Mouse (Mus musculus) Patski (cell line): ENCODE measurements around the gene Cdr2. TPM values are rescaled to one million over a fixed set of nuclear protein-coding genes. Genes with fewer than 3 reads are reported as not detected.

Experiments used
- ATAC-seq: fragments of 100-300 bp; one replicate; pipeline ENCODE4 v1.8.0; 2021
- CTCF ChIA-PET: fragments of 350-600 bp; sonication (Branson Sonifier 250); formaldehyde crosslinking; loops from one replicate; lab custom pipeline; 2022; ENCODE audit warnings: inconsistent platforms; lab: Charles Lee
- POLR2A ChIA-PET: fragments of 350-600 bp; sonication (Branson Sonifier 250); formaldehyde crosslinking; loops from one replicate; lab custom pipeline; 2022; ENCODE audit warnings: antibody characterized with exemption, inconsistent platforms; lab: Charles Lee
- DNase-seq: peaks from one replicate; pipeline ENCODE4 v3.0.0-alpha.2; 2011; ENCODE audit warnings: low read depth, low spot score
- H3K27me3 ChIP-seq: fragments of 371-371 bp; one replicate; pipeline ENCODE4 v1.5.1; 2021
- CTCF ChIP-seq: fragments of 100-300 bp; IDR thresholded peaks from one replicate; pipeline ENCODE4 v1.5.1; 2021
- in situ Hi-C: fragments of 300-500 bp; cut with MboI; formaldehyde crosslinking; loops from 3 replicates; pipeline ENCODE4 v1.11.1; 2018; ENCODE audit warnings: low pct_unique_long_range_greater_than_20kb, mixed read lengths
- polyA plus RNA-seq: library from polyadenylated mRNA; unstranded; gene quantifications from one replicate; pipeline ENCODE4 v1.2.3, GENCODE M21; 2021

Gene Cdr2
- polyA plus RNA-seq, 1 experiment from 2014 or later, result 39.9 TPM

DNA sequence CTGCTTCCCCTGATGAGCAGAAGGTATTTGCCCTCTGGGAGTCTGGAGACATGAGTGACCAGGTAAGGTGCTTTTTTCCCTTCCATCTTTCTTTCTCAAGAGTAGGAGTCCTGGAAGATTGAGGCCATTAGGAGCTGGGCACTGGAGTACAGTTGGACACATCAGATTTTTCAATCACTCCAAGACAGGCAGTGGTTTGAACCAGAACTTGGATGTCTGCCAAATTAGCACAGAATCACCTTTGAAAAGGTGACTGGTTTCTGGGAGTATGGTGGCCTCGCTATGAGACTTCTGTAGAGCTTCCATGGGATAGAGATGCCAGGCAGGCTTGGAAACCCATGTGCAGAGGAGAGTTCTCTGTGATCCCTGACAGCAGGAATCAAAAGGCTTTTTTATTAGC, 39.6 kb downstream of the Cdr2 start:
- in situ Hi-C loops, result no loop called here
- no peak for DNase-seq
- POLR2A ChIA-PET, result no interaction called here
- ATAC-seq, result no peak
- CTCF ChIA-PET, result interaction anchor here (0.7 to 1.8 kb wide), 3 partner anchors 12 to 15 kb away, joined by 3 to 5 read pairs (median 4); no protein-coding TSS in a partner anchor
- TF ChIP-seq CTCF, result no peak
- H3K27me3 ChIP-seq, result no peaks in the 10 kb centered on the region

DNA sequence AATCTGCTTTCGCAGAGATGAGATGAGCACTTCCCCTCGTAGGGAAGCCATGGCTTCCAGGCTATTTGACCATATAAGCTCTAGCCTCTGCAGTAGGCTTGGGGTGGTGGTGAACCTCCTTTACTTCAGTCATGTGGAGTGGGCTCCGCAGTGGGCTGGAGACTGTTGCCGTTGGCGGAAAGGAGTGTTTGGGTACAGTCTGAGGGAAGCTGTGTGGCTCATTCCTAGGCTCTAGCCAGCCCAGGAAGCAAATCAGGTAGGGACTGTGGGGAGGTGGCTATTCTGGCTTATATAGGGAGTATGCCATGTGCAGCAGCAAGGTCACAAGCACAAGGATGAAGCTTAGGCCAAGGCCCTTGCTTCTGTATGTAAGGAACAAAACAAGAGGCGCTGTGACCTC, 40.9 kb downstream of the Cdr2 start:
- CTCF ChIA-PET, result no interaction called here
- in situ Hi-C loops, result no loop called here
- ATAC-seq (no peak), DNase-seq (no peak)
- no peaks in the 10 kb centered on the region for H3K27me3 ChIP-seq
- TF ChIP-seq CTCF, result no peak
- POLR2A ChIA-PET, result interaction anchor here (0.5 kb wide), 1 partner anchor 191 kb away, joined by 5 read pairs; no protein-coding TSS in a partner anchor

- DNase-seq (no peak), ATAC-seq (no peak)
- CTCF ChIA-PET, result no interaction called here
These were observed 41.8 kb downstream of the Cdr2 start for GRCm38 (mm10) chr7:120940343-120940742.

GRCm38 (mm10) chr7:120938206-120938605, 43.9 kb downstream of the Cdr2 start:
- TF ChIP-seq CTCF, result no peak
- ChIA-PET CTCF (interaction anchor here (2.2 kb wide), 1 partner anchor 14 kb away, joined by 6 read pairs; no protein-coding TSS in a partner anchor), POLR2A (no interaction called here)
- DNase-seq (no peak), ATAC-seq (no peak)
- in situ Hi-C loops, result no loop called here
- H3K27me3 ChIP-seq, result no peaks in the 10 kb centered on the region

More at GRCm38 (mm10) chr7:120940343-120940742, 41.8 kb downstream of the Cdr2 start:
- POLR2A ChIA-PET, result no interaction called here
- in situ Hi-C loops, result no loop called here
- no peaks in the 10 kb centered on the region for H3K27me3 ChIP-seq
- no peak for TF ChIP-seq CTCF

- in situ Hi-C loops, result no loop called here
- ChIA-PET CTCF (interaction anchor here (1.1 kb wide), 1 partner anchor 24 kb away, joined by 3 read pairs; no protein-coding TSS in a partner anchor), POLR2A (no interaction called here)
- ATAC-seq, result no peak
- H3K27me3 ChIP-seq, result no peaks in the 10 kb centered on the region
- no peak for TF ChIP-seq CTCF
- no peak for DNase-seq
These were observed 45.6 kb downstream of the Cdr2 start for GRCm38 (mm10) chr7:120936522-120936921.

- POLR2A ChIA-PET, result no interaction called here
- in situ Hi-C loops, result loop anchor here (5.0 kb wide), 2 partner anchors 133 to 183 kb away; no protein-coding TSS in a partner anchor
- ATAC-seq, result peak; percentile 87
These were observed 47.4 kb downstream of the Cdr2 start for GRCm38 (mm10) chr7:120934716-120935115.

GRCm38 (mm10) chr7:120933680-120934195, 48.4 kb downstream of the Cdr2 start:
- TF ChIP-seq CTCF, result no peak
- ChIA-PET CTCF (interaction anchor here (0.8 to 3.2 kb wide), 7 partner anchors 8 to 188 kb away, joined by 3 to 17 read pairs (median 3); partner anchors contain the start of gene Igsf6), POLR2A (interaction anchor here (0.5 kb wide), 1 partner anchor 221 kb away, joined by 4 read pairs; no protein-coding TSS in a partner anchor)
- DNase-seq, result no peak
- no peak for ATAC-seq
- in situ Hi-C loops, result loop anchor here (5.0 kb wide), 2 partner anchors 134 to 184 kb away; no protein-coding TSS in a partner anchor
- H3K27me3 ChIP-seq, result no peaks in the 10 kb centered on the region

More at GRCm38 (mm10) chr7:120934716-120935115, 47.4 kb downstream of the Cdr2 start:
- no peaks in the 10 kb centered on the region for H3K27me3 ChIP-seq
- no peak for TF ChIP-seq CTCF
- DNase-seq, result peak; percentile 19
- CTCF ChIA-PET, result interaction anchor here (0.6 to 3.2 kb wide), 14 partner anchors 9 to 294 kb away, joined by 3 to 17 read pairs (median 3); no protein-coding TSS in a partner anchor

DNA sequence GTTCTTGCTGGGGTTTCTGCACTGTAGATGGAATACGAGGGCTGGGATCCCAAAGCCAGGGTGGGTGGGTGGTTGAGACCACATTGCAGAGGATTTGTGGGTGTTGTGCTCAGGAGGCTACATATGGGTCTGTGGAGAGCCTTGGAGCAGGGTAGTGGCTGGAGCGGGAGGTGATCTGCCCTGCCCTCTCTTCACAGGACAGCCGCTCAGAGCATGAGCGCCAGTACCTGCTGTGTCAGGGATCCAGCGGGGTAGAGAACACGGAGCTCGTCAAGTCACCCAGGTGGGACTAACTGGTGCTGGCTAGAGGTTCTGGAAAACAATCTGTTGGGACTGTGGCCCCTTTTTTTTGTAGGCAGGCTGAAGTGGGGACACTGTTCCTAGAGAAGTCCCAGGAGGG, 49.0 kb downstream of the Cdr2 start:
- ATAC-seq, result no peak
- in situ Hi-C loops, result loop anchor here (5.0 kb wide), 2 partner anchors 134 to 184 kb away; no protein-coding TSS in a partner anchor
- ChIA-PET POLR2A (interaction anchor here (0.6 kb wide), 1 partner anchor 463 kb away, joined by 5 read pairs; no protein-coding TSS in a partner anchor), CTCF (interaction anchor here (0.8 to 3.2 kb wide), 5 partner anchors 10 to 187 kb away, joined by 3 to 17 read pairs (median 3); partner anchors contain the start of gene Igsf6)
- TF ChIP-seq CTCF, result no peak
- H3K27me3 ChIP-seq, result no peaks in the 10 kb centered on the region
- no peak for DNase-seq

- CTCF ChIA-PET, result interaction anchor here (0.9 kb wide), 1 partner anchor 249 kb away, joined by 3 read pairs; no protein-coding TSS in a partner anchor
- DNase-seq (peak; percentile 59), ATAC-seq (peak; percentile 42)
- TF ChIP-seq CTCF, result no peak
- in situ Hi-C loops, result loop anchor here (10.0 kb wide), 3 partner anchors 164 to 284 kb away; partner anchors contain the start of genes Mosmo, Pdzd9 and Uqcrc2
- H3K27me3 ChIP-seq, result no peaks in the 10 kb centered on the region
- POLR2A ChIA-PET, result no interaction called here
These were observed 63.6 kb downstream of the Cdr2 start for GRCm38 (mm10) chr7:120918526-120918962.

DNA sequence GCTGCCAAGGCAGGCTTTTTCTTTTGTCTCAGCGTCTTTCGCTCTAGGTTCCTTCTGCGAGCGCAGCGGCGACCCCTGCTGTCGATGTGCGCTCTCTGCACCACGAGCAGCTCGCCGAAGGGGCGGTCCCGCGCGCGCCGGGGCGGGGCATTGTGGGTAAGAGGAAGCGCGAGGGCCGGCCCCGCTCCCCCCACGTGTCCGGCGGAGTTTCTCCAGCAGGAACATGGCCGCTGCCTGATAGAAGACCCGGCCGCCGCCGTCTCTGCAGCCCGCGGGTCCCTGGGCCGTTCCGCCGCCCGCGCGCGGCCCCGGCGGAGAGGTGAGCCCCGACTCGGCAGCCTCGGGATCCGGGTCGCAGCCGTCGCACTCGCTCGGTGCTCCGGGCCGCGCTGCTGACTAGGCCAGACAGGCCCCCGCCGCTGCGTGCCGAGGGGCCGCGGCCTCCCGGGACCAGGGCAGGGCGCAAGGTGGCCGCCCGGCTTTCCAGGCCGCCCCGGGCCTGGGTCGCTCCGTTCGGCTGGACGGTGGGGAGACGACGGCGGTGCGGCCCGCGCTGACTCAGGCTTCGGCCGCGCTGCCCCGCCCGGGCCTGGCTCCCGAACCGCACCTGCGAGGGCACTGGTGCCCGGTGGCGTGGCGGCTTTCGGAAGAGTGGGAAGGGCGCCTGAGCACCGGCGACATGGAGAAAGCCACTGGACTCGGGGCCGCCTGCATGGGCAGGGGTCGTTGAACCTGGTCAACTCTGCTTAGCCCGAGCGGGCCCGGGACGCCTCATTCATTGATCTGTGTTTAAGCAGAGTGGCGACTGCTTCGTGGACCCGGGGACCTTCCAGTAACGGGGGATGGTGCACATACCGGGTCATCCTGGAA, 64.3 kb downstream of the Cdr2 start, which contains the start of gene Polr3e:
Gene Polr3e (plus strand): TSS at position 153 of the 870 bp plus-strand sequence.
- POLR2A ChIA-PET, result interaction anchor here (2.0 kb wide), 1 partner anchor 82 kb away, joined by 13 read pairs; no protein-coding TSS in a partner anchor
- TF ChIP-seq CTCF, result peak; percentile 100
- H3K27me3 ChIP-seq, result no peaks in the 10 kb centered on the region
- ATAC-seq (peak; percentile 97), DNase-seq (peak; percentile 75)
- in situ Hi-C loops, result loop anchor here (10.0 kb wide), 3 partner anchors 163 to 283 kb away; partner anchors contain the start of genes Mosmo, Pdzd9 and Uqcrc2
- CTCF ChIA-PET, result interaction anchor here (1.0 to 2.1 kb wide), 11 partner anchors 12 to 285 kb away, joined by 3 to 25 read pairs (median 4); no protein-coding TSS in a partner anchor
